Mouse (Mus musculus) B cell, adult (primary cell): ENCODE data around the gene Erich2. TPM values are rescaled to one million over a fixed set of nuclear protein-coding genes. Genes with fewer than 3 reads are reported as not detected.

Source experiments
- total RNA-seq: library from RNA; stranded (reverse); gene quantifications from 4 replicates; pipeline ENCODE4 v1.2.4, GENCODE M21; 2023; ENCODE audit not compliant: inconsistent age

The Erich2 gene
- 0.42 TPM in 1 of 4 replicates, not detected in the others for total RNA-seq

GRCm38 (mm10) chr2:70508496-70508895 lies at the start of gene Erich2:
Gene Erich2, plus strand, starts transcription at chr2:70508819.

GRCm38 (mm10) chr2:70552772-70553171 lies 44.2 kb downstream of the Erich2 start, which contains the start of gene Gad1:
Gene Gad1, plus strand, starts transcription at chr2:70553072.

Other genes starting within 250 kb of the Erich2 start
- not detected in 4 replicates for gene Sp5, start 33.9 kb upstream of the Erich2 start, total RNA-seq
- gene Gad1, start 44.3 kb downstream of the Erich2 start, total RNA-seq: 11.9 to 16.1 TPM (median 15.3 TPM) in 4 replicates
- gene Gorasp2, start 152.8 kb downstream of the Erich2 start, total RNA-seq: 111 to 122 TPM (median 116 TPM) in 4 replicates
- gene Gm26558, start 153.3 kb downstream of the Erich2 start, total RNA-seq: 0.83 TPM in 1 of 4 replicates, not detected in the others